Mouse (Mus musculus) liver, embryonic 14.5 days (tissue): ENCODE results near the gene Zfp112.

Source experiments
- CTCF ChIP-seq: IDR thresholded peaks from 2 replicates; pipeline ENCODE4 v1.5.1; 2016; ENCODE audit warnings: antibody characterized with exemption, low read depth, control low read depth
- EP300 ChIP-seq: IDR thresholded peaks from 2 replicates; pipeline ENCODE4 v1.6.1; 2016; ENCODE audit warnings: antibody characterized with exemption, low read depth

GRCm38 (mm10) chr7:24175337-24175711 is 63.2 kb downstream of the Zfp112 start:
- TF ChIP-seq CTCF = no peak
- TF ChIP-seq EP300 = no peak
